Mouse (Mus musculus): ENCODE measurements around the gene Zscan2.

The Zscan2 gene

GRCm38 (mm10) chr7:80882830-80883505 is 22.2 kb downstream of the Zscan2 start:
- peak; percentile 87 for DNase-seq (ENCODE audit: low read depth, low spot score)

- DNase-seq (ENCODE audit: low read depth, low spot score): peak; percentile 55
Observed at GRCm38 (mm10) chr7:80885666-80886065, 24.9 kb downstream of the Zscan2 start.

GRCm38 (mm10) chr7:80888595-80888994 is 27.9 kb downstream of the Zscan2 start:
- DNase-seq (ENCODE audit: low read depth, low spot score): peak; percentile 44

GRCm38 (mm10) chr7:80889021-80889511 is 28.3 kb downstream of the Zscan2 start:
- peak; percentile 97 for DNase-seq (ENCODE audit: low read depth, low spot score)

- DNase-seq (ENCODE audit: low read depth, low spot score): no peak
Observed at GRCm38 (mm10) chr7:80889841-80890241, 29.1 kb downstream of the Zscan2 start.

GRCm38 (mm10) chr7:80893086-80893752 is 32.5 kb downstream of the Zscan2 start:
- no peak for DNase-seq (ENCODE audit: low read depth, low spot score)

GRCm38 (mm10) chr7:80893753-80894129 is 33.0 kb downstream of the Zscan2 start:
- DNase-seq (ENCODE audit: low read depth, low spot score): no peak

GRCm38 (mm10) chr7:80894196-80894595 is 33.5 kb downstream of the Zscan2 start:
- no peak for DNase-seq (ENCODE audit: low read depth, low spot score)

- DNase-seq (ENCODE audit: low read depth, low spot score): no peak
Observed at GRCm38 (mm10) chr7:80894815-80895519, 34.2 kb downstream of the Zscan2 start.

- DNase-seq (ENCODE audit: low read depth, low spot score): no peak
Observed at GRCm38 (mm10) chr7:80897134-80897533, 36.4 kb downstream of the Zscan2 start.

GRCm38 (mm10) chr7:80897721-80898120 is 37.0 kb downstream of the Zscan2 start:
- DNase-seq (ENCODE audit: low read depth, low spot score): no peak

GRCm38 (mm10) chr7:80900944-80901501 is 40.3 kb downstream of the Zscan2 start, which contains the start of gene Wdr73:
TSS of gene Wdr73 (minus strand) at chr7:80901269.
- DNase-seq (ENCODE audit: low read depth, low spot score): peak; percentile 96

GRCm38 (mm10) chr7:80901541-80902274 is 41.0 kb downstream of the Zscan2 start:
- no peak for DNase-seq (ENCODE audit: low read depth, low spot score)

- no peak for DNase-seq (ENCODE audit: low read depth, low spot score)
Observed at GRCm38 (mm10) chr7:80903625-80904422, 43.1 kb downstream of the Zscan2 start.

GRCm38 (mm10) chr7:80904921-80905515 is 44.3 kb downstream of the Zscan2 start, which contains the start of gene Nmb:
TSS of gene Nmb (minus strand) at chr7:80905076.
- DNase-seq (ENCODE audit: low read depth, low spot score): peak; percentile 89

- DNase-seq (ENCODE audit: low read depth, low spot score): peak; percentile 97
Observed at GRCm38 (mm10) chr7:80911053-80911452, 50.3 kb downstream of the Zscan2 start.

GRCm38 (mm10) chr7:80912496-80912895 is 51.8 kb downstream of the Zscan2 start:
- DNase-seq (ENCODE audit: low read depth, low spot score): peak; percentile 40

GRCm38 (mm10) chr7:80917916-80918465 is 57.3 kb downstream of the Zscan2 start:
- DNase-seq (ENCODE audit: low read depth, low spot score): no peak

GRCm38 (mm10) chr7:80918982-80919646 is 58.4 kb downstream of the Zscan2 start:
- no peak for DNase-seq (ENCODE audit: low read depth, low spot score)

Data from ZHBTc4 (cell line).